Mouse (Mus musculus) embryo, embryonic 10.5 days (tissue): ENCODE data around the gene Mtcl1.

Experiments
- DNase-seq: peaks from one replicate; pipeline ENCODE4 v3.0.0-alpha.2; 2015; ENCODE audit warnings: low spot score

Mtcl1 gene

GRCm38 (mm10) chr17:66362287-66363016, 87.1 kb downstream of the Mtcl1 start:
- no peak for DNase-seq

GRCm38 (mm10) chr17:66358026-66358978, 91.2 kb downstream of the Mtcl1 start:
- no peak for DNase-seq

- no peak for DNase-seq
Measured at GRCm38 (mm10) chr17:66357171-66358025, 92.2 kb downstream of the Mtcl1 start.

- no peak for DNase-seq
Measured at GRCm38 (mm10) chr17:66353907-66354306, 95.6 kb downstream of the Mtcl1 start.

- no peak for DNase-seq
Measured at GRCm38 (mm10) chr17:66352847-66353643, 96.5 kb downstream of the Mtcl1 start.

GRCm38 (mm10) chr17:66352219-66352618, 97.3 kb downstream of the Mtcl1 start:
- no peak for DNase-seq

- no peak for DNase-seq
Measured at GRCm38 (mm10) chr17:66350689-66351088, 98.9 kb downstream of the Mtcl1 start.

GRCm38 (mm10) chr17:66350127-66350526, 99.4 kb downstream of the Mtcl1 start:
- no peak for DNase-seq

GRCm38 (mm10) chr17:66346378-66346777, 103.2 kb downstream of the Mtcl1 start:
- no peak for DNase-seq

GRCm38 (mm10) chr17:66345680-66346079, 103.9 kb downstream of the Mtcl1 start:
- no peak for DNase-seq

GRCm38 (mm10) chr17:66342932-66343331, 106.6 kb downstream of the Mtcl1 start:
- DNase-seq, result no peak

GRCm38 (mm10) chr17:66341670-66342069, 107.9 kb downstream of the Mtcl1 start:
- DNase-seq, result no peak

- DNase-seq, result no peak
Measured at GRCm38 (mm10) chr17:66340798-66341197, 108.8 kb downstream of the Mtcl1 start.

GRCm38 (mm10) chr17:66337929-66338328, 111.6 kb downstream of the Mtcl1 start:
- DNase-seq, result no peak

- no peak for DNase-seq
Measured at GRCm38 (mm10) chr17:66335568-66335967, 114.0 kb downstream of the Mtcl1 start.

- no peak for DNase-seq
Measured at GRCm38 (mm10) chr17:66334894-66335293, 114.7 kb downstream of the Mtcl1 start.

- no peak for DNase-seq
Measured at GRCm38 (mm10) chr17:66331207-66331606, 118.3 kb downstream of the Mtcl1 start.

- DNase-seq, result no peak
Measured at GRCm38 (mm10) chr17:66326552-66327045, 123.0 kb downstream of the Mtcl1 start.

- DNase-seq, result no peak
Measured at GRCm38 (mm10) chr17:66326204-66326545, 123.4 kb downstream of the Mtcl1 start.

GRCm38 (mm10) chr17:66325440-66326203, 123.9 kb downstream of the Mtcl1 start:
- no peak for DNase-seq
